Mouse (Mus musculus): ENCODE results near the gene Abcg3. TPM values are rescaled to one million over a fixed set of nuclear protein-coding genes. Genes with fewer than 3 reads are reported as not detected.
A peak's percentile ranks its signal among the peaks of the same experiment; 100 is the strongest.
"Not testable (repeated sequence)": the region's sequence is repeated elsewhere in the genome, so short reads cannot be mapped to it uniquely, and the experiment has no call there.

Abcg3 gene
- polyA plus RNA-seq (2015; fragmentation: Nextera tagmentation; extraction: Ambion mirVana), result 0.56 and 0.82 TPM in 2 replicates

DNA sequence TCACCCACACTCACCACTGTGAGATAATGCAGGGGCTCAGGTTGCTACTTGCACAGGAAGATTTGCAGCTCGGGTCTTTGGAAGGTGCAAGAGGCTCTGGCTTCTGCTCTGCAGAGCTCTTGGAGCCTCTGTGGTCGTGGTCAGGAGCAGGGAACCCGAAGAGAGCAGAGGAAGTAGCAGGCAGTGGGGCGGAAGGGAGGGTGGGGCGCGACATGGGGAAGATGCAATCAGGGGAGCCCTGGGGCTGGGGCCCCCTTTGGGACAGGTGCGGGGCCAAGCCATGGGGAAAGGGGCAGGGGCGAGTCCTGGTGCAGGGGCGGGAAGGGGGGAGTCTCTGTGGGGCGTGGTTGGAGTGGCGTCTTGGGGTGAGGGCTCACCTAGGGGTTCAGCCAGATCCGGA lies at the start of gene Abcg3:
Abcg3 (minus strand) TSS at position 184 of the 400 bp plus-strand sequence.
- H3K9ac ChIP-seq, result no peak within 1 kb of the TSS
- H3K4me1 ChIP-seq, result no peaks in the 10 kb centered on the region
- no peak for ATAC-seq (ENCODE audit: low FRiP score, low read depth)
- no peaks in the 10 kb centered on the region for H3K36me3 ChIP-seq
- WGBS, result 27% methylated on average over 12 of the region's 12 CpGs
- H3K4me3 ChIP-seq, result peak within 1 kb of the TSS; percentile 20; the same call in 1 of the 2 replicates
- no peak within 1 kb of the TSS for H3K27ac ChIP-seq
- H3K27me3 ChIP-seq, result no peaks in the 10 kb centered on the region
- no peaks in the 10 kb centered on the region for H3K9me3 ChIP-seq
- H3K4me2 ChIP-seq (replicated peaks), result peak within 1 kb of the TSS; percentile 50

GRCm38 (mm10) chr5:105012551-105012950 lies 30.0 kb upstream of the Abcg3 start:
- WGBS, result 72% methylated on average over 1 of the region's 1 CpGs
- H3K27ac ChIP-seq, result no peak overlapping the region
- no peak overlapping the region for H3K9ac ChIP-seq
- H3K9me3 ChIP-seq, result peaks cover 5% of the 10 kb centered on the region; the same call in 1 of the 2 replicates
- no peaks in the 10 kb centered on the region for H3K27me3 ChIP-seq
- H3K4me1 ChIP-seq, result no peaks in the 10 kb centered on the region
- H3K4me3 ChIP-seq, result no peak overlapping the region
- no peak overlapping the region for H3K4me2 ChIP-seq (replicated peaks)
- no peaks in the 10 kb centered on the region for H3K36me3 ChIP-seq
- ATAC-seq (ENCODE audit: low FRiP score, low read depth), result no peak

DNA sequence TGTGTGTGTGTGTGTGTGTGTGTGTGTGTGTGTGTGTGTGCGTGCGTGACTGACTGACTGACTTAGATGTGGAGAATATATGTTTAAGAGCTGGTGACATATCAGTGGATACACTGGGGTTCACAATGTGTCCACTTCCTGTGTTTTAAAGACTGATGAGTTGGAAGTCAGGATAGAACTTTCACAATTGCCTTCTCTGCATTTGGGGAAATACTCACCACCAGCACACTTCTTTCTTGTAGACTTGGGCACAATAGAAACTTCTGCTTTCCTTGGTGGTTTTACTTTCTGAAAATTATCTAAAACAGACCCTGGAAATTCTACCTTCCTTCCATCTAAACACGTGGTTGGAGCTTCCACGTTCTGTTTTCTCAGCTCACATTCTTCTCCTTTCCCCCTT lies 29.1 kb upstream of the Abcg3 start:
- WGBS, result 78% methylated on average over 4 of the region's 4 CpGs
- H3K9ac ChIP-seq, result no peak overlapping the region
- no peak overlapping the region for H3K4me3 ChIP-seq
- no peak overlapping the region for H3K27ac ChIP-seq
- H3K4me2 ChIP-seq (replicated peaks), result no peak overlapping the region
- no peaks in the 10 kb centered on the region for H3K4me1 ChIP-seq
- no peaks in the 10 kb centered on the region for H3K27me3 ChIP-seq
- H3K9me3 ChIP-seq, result peaks cover 5% of the 10 kb centered on the region; the same call in 1 of the 2 replicates
- ATAC-seq (ENCODE audit: low FRiP score, low read depth), result no peak
- no peaks in the 10 kb centered on the region for H3K36me3 ChIP-seq

DNA sequence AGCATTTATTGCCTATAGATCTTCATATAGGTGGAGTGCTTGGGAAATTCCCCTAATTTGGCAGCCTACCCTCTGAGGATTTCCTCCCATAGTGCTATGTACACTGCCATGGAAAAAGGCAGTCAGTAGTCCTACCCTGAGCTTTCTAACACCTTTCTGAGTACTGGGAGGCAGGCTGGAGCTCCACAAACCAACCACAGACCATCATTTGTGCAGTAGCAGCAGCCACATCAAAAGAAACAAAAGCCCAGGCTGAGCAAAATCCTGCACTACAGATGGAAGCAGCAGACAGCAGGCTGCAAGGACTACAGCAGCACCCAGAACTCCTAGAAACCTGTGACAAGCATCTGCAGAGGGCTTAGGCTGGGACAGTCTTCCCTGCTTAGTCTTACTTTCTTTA lies 27.9 kb upstream of the Abcg3 start:
- H3K36me3 ChIP-seq, result no peaks in the 10 kb centered on the region
- H3K9ac ChIP-seq, result no peak overlapping the region
- ATAC-seq (ENCODE audit: low FRiP score, low read depth), result no peak

DNA sequence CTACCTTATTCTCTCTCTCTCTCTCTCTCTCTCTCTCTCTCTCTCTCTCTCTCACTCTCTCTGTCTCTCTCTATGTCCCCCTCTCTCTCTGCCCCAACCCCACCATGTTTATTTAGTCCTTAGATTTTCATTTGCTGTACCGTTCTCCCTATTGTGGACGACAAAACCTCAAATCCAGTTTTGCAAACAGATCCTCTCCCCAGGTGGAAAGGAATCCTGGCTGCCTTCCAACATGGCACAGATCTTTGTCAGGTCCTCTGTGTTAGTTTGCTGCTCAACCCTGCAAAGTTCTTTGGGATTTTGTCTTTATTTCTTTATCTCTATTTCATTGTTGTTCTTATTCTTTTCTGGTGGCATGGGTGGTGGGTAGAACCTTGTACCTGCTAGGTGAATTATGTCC lies 6.9 kb upstream of the Abcg3 start:
- Histone ChIP-seq H3K4me2 (replicated peaks) (no peak overlapping the region), H3K9ac (no peak overlapping the region), H3K4me1 (no peaks in the 10 kb centered on the region), H3K27me3 (no peaks in the 10 kb centered on the region), H3K4me3 (no peak overlapping the region), H3K36me3 (no peaks in the 10 kb centered on the region), H3K9me3 (peaks cover 2% of the 10 kb centered on the region; the same call in 1 of the 2 replicates), H3K27ac (no peak overlapping the region)
- WGBS, result 89% methylated on average over 2 of the region's 2 CpGs
- no peak for ATAC-seq (ENCODE audit: low FRiP score, low read depth)

More for the DNA sequence above, 27.9 kb upstream of the Abcg3 start:
- Histone ChIP-seq H3K4me3 (no peak overlapping the region), H3K4me2 (replicated peaks) (no peak overlapping the region), H3K27me3 (no peaks in the 10 kb centered on the region), H3K4me1 (no peaks in the 10 kb centered on the region), H3K27ac (no peak overlapping the region), H3K9me3 (peaks cover 5% of the 10 kb centered on the region; the same call in 1 of the 2 replicates)

DNA sequence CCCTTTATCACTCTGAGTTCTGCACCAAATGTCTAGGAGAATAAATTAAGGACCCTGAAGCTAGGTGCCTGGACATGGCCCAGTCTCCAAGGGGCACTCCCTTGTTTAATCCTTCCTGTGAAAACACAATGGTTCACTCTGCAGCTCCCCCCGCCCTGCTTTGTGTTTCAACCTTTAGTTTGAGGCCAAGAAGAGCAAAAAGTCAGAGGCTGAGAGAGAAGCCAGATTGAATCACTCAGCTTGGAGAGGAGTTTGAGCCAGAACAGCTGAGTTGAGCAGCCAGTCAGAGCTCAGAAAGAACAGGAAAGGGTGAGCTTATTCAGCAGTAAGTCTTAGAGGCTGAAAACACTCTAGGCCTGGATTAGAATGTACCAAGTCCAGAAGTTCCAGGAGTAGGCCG lies 5.5 kb upstream of the Abcg3 start:
- Histone ChIP-seq H3K4me3 (no peak overlapping the region), H3K9ac (no peak overlapping the region), H3K36me3 (no peaks in the 10 kb centered on the region), H3K9me3 (peaks cover 2% of the 10 kb centered on the region; the same call in 1 of the 2 replicates), H3K27me3 (no peaks in the 10 kb centered on the region), H3K27ac (no peak overlapping the region), H3K4me1 (no peaks in the 10 kb centered on the region), H3K4me2 (replicated peaks) (no peak overlapping the region)
- no peak for ATAC-seq (ENCODE audit: low FRiP score, low read depth)
- WGBS, result 64% methylated on average over 2 of the region's 2 CpGs

- no peak overlapping the region for H3K4me2 ChIP-seq (replicated peaks)
- H3K27me3 ChIP-seq, result no peaks in the 10 kb centered on the region
- ATAC-seq (ENCODE audit: low FRiP score, low read depth), result no peak
- no peak overlapping the region for H3K27ac ChIP-seq
- no peak overlapping the region for H3K9ac ChIP-seq
- H3K4me3 ChIP-seq, result no peak overlapping the region
- H3K36me3 ChIP-seq, result no peaks in the 10 kb centered on the region
- H3K4me1 ChIP-seq, result no peaks in the 10 kb centered on the region
- 69% methylated on average over 1 of the region's 1 CpGs for WGBS
- H3K9me3 ChIP-seq, result peaks cover 2% of the 10 kb centered on the region; the same call in 1 of the 2 replicates
Measured at GRCm38 (mm10) chr5:104986706-104987105, 4.2 kb upstream of the Abcg3 start.

- H3K27ac ChIP-seq, result no peak overlapping the region
- H3K9ac ChIP-seq, result no peak overlapping the region
- 67% methylated on average over 2 of the region's 2 CpGs for WGBS
- no peaks in the 10 kb centered on the region for H3K9me3 ChIP-seq
- H3K27me3 ChIP-seq, result no peaks in the 10 kb centered on the region
- H3K4me2 ChIP-seq (replicated peaks), result no peak overlapping the region
- ATAC-seq (ENCODE audit: low FRiP score, low read depth), result peak; percentile 48; the same call in 1 of the 2 replicates
- H3K36me3 ChIP-seq, result no peaks in the 10 kb centered on the region
- H3K4me3 ChIP-seq, result no peak overlapping the region
- no peaks in the 10 kb centered on the region for H3K4me1 ChIP-seq
Measured at GRCm38 (mm10) chr5:104979040-104979513, 3.4 kb downstream of the Abcg3 start.

GRCm38 (mm10) chr5:104958141-104958793 lies 24.3 kb downstream of the Abcg3 start:
- H3K27me3 ChIP-seq, result no peaks in the 10 kb centered on the region
- H3K9me3 ChIP-seq, result no peaks in the 10 kb centered on the region
- no peaks in the 10 kb centered on the region for H3K4me1 ChIP-seq
- no peak overlapping the region for H3K27ac ChIP-seq
- no peak overlapping the region for H3K4me3 ChIP-seq
- H3K36me3 ChIP-seq, result no peaks in the 10 kb centered on the region
- WGBS, result 85% methylated on average over 2 of the region's 2 CpGs
- no peak for ATAC-seq (ENCODE audit: low FRiP score, low read depth)
- H3K9ac ChIP-seq, result no peak overlapping the region
- H3K4me2 ChIP-seq (replicated peaks), result no peak overlapping the region

DNA sequence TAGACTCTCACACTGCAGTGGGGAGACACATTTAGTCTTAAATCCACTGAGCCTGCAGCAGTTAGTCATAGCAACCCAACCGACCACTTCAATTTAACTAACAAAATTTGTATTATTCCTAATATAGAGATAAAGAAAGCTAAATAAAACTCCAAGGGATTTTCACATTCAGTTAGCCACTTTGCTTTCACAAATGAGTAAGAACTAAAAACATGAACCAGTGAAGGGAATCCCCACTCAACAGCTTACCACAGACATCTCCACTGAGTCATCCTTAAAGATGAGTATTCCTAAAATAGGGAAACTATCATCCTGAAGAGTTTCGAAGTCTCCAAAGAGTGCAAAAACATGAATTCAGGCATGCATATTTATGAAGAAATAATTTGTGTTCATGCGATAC lies 27.3 kb downstream of the Abcg3 start:
- no peak for ATAC-seq (ENCODE audit: low FRiP score, low read depth)
- Histone ChIP-seq H3K4me3 (no peak overlapping the region), H3K27me3 (no peaks in the 10 kb centered on the region), H3K27ac (no peak overlapping the region), H3K36me3 (no peaks in the 10 kb centered on the region), H3K4me2 (replicated peaks) (no peak overlapping the region), H3K9ac (no peak overlapping the region), H3K9me3 (no peaks in the 10 kb centered on the region), H3K4me1 (no peaks in the 10 kb centered on the region)
- WGBS, result 92% methylated on average over 3 of the region's 3 CpGs

- Histone ChIP-seq H3K4me1 (no peaks in the 10 kb centered on the region), H3K36me3 (no peaks in the 10 kb centered on the region), H3K4me2 (replicated peaks) (no peak overlapping the region), H3K9me3 (peaks cover 8% of the 10 kb centered on the region; the same call in 1 of the 2 replicates), H3K27ac (no peak overlapping the region), H3K9ac (no peak overlapping the region), H3K4me3 (no peak overlapping the region), H3K27me3 (no peaks in the 10 kb centered on the region)
- WGBS, result 89% methylated on average over 1 of the region's 1 CpGs
- ATAC-seq (ENCODE audit: low FRiP score, low read depth), result no peak
Measured at GRCm38 (mm10) chr5:104946951-104947350, 35.6 kb downstream of the Abcg3 start.

DNA sequence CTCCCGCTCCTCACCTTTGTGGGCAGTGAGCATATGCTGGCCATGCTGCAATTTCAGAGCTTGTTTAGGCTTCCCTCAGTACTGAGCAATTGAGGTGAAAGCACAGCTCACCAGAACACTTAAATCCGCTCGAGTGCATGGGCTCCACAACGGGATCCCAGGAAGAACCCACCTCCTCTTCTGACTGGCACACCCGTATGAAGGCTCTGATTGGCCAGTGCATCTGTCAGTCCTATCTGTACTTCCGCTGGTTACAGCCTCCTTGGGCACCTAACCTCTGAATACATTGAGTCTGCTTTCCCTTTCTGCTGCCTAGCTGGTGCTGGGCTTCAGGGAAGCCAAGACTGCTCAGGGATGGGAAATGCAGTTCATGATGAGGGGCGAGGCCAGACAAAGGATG lies 48.4 kb downstream of the Abcg3 start:
- no peak for ATAC-seq (ENCODE audit: low FRiP score, low read depth)
- WGBS, result 89% methylated on average over 7 of the region's 7 CpGs

GRCm38 (mm10) chr5:104906556-104906955 lies 76.0 kb downstream of the Abcg3 start:
- H3K4me1 ChIP-seq; H3K27ac ChIP-seq; H3K4me2 ChIP-seq (replicated peaks); H3K9me3 ChIP-seq; H3K36me3 ChIP-seq; H3K4me3 ChIP-seq; H3K27me3 ChIP-seq; ATAC-seq (ENCODE audit: low FRiP score, low read depth); H3K9ac ChIP-seq: not testable (repeated sequence)
- 84% methylated on average over 5 of the region's 5 CpGs for WGBS

More for the DNA sequence above, 48.4 kb downstream of the Abcg3 start:
- H3K27me3 ChIP-seq, result no peaks in the 10 kb centered on the region
- H3K36me3 ChIP-seq, result no peaks in the 10 kb centered on the region
- no peak overlapping the region for H3K4me3 ChIP-seq
- H3K27ac ChIP-seq, result no peak overlapping the region
- no peak overlapping the region for H3K9ac ChIP-seq
- 0 out of 2 replicates have a peak, but pooled peaks cover 10% of the 10 kb centered on the region for H3K9me3 ChIP-seq
- H3K4me1 ChIP-seq, result no peaks in the 10 kb centered on the region
- H3K4me2 ChIP-seq (replicated peaks), result no peak overlapping the region

Data from limb, embryonic 13.5 days (tissue).